Mouse (Mus musculus): ENCODE measurements around the gene Vmn1r51. TPM values are rescaled to one million over a fixed set of nuclear protein-coding genes. Genes with fewer than 3 reads are reported as not detected.

Gene Vmn1r51
- polyA plus RNA-seq (2014; fragmentation: Illumina TruSeq; extraction: RNeasy Lipid Tissue Mini Kit (QIAGEN cat#74804); ENCODE audit: low read depth, low replicate concordance) = not detected

DNA sequence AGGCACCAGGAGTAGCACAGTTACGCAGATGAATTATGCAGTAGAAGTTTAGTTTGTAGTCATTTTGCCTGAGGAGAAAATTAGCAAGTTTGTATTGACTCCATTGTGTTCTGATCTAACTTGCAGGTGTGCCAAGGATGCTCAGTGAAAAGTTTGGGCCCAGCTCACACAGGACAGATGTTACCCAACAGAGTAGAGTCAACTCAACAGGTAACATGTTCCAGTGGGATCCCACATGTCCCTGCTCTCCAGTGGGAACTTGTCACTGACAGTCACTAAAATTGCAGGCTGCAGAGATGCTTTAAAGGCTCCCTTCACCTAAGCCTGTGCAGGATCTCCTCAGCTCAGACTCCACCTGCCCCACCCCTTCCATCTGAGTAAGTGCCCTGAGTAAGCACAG, at the start of gene Vmn1r51:
Gene Vmn1r51, plus strand, starts transcription at position 301 of the 400 bp plus-strand sequence.

DNA sequence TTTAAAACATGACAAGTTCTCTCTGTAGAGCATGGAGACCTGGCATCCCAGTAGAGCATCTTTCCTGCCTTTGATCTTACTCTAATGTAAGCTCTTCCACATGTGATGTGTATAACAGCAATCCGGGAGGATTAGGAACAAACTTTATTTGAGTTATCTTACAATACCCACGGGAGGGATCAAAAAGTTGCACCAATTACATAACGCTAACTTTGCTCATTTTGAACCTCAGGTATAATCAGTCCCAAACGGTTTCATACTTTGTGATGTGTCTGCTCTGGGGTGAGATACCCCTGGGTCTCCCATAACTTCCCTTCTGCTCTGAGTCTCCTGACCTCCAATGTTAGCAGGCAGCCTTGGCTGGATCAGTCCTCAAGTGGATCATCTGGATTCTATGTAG, 44.0 kb upstream of the Vmn1r51 start, which contains the start of gene Vmn1r49:
Gene Vmn1r49, minus strand, starts transcription at position 101 of the 400 bp plus-strand sequence.

DNA sequence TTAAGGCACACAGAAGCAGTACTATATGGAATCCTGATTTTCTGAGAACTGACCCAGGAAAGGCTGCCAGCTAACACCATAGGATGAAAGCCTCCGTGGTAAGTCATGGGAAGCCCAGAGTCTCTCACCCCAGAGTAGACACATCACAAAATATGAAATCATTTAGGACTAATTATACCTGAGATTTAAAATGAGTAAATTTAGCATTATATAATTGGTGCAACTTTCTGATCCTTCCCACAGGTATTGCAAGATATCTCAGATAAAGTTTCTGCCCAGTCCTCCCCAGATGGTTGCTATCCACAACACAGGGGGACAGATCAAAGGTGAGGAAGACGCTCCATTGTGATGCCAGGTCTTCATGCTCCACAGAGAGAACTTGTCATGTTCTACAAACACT, 21.3 kb upstream of the Vmn1r51 start, which contains the start of gene Vmn1r50:
Gene Vmn1r50, plus strand, starts transcription at position 301 of the 400 bp plus-strand sequence.

DNA sequence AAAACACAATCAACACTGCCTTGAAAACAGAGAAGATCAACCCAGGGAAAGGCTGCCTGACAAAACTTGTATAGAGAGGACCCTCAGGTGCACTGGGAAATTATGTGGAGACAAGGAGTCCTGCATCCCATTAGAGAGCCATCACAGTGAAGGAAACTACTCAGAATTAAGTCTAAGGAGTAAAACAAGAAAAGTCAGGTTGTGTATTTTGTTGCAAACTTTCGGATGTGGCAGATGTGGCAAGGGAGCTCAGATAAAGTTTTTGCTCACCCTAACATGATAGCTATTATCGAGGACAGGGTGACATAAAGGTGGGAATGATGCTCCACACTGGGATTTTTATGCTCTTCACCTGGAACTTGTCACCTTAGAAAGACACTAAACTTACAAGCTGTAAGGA, 52.1 kb downstream of the Vmn1r51 start, which contains the start of gene Vmn1r52:
Gene Vmn1r52, plus strand, starts transcription at position 301 of the 400 bp plus-strand sequence.

Other genes with a start within 250 kb of the Vmn1r51 start
- not detected for gene Vmn1r42, start 246.2 kb upstream of the Vmn1r51 start, polyA plus RNA-seq (2014; fragmentation: Illumina TruSeq; extraction: RNeasy Lipid Tissue Mini Kit (QIAGEN cat#74804); ENCODE audit: low read depth, low replicate concordance)
- 0.19 TPM for gene Vmn1r43, start 246.2 kb upstream of the Vmn1r51 start, polyA plus RNA-seq (2014; fragmentation: Illumina TruSeq; extraction: RNeasy Lipid Tissue Mini Kit (QIAGEN cat#74804); ENCODE audit: low read depth, low replicate concordance)
- not detected for gene Vmn1r44, start 238.9 kb upstream of the Vmn1r51 start, polyA plus RNA-seq (2014; fragmentation: Illumina TruSeq; extraction: RNeasy Lipid Tissue Mini Kit (QIAGEN cat#74804); ENCODE audit: low read depth, low replicate concordance)
- gene Vmn1r45, start 182.0 kb upstream of the Vmn1r51 start, polyA plus RNA-seq (2014; fragmentation: Illumina TruSeq; extraction: RNeasy Lipid Tissue Mini Kit (QIAGEN cat#74804); ENCODE audit: low read depth, low replicate concordance) = not detected
- gene Vmn1r46, start 153.3 kb upstream of the Vmn1r51 start, polyA plus RNA-seq (2014; fragmentation: Illumina TruSeq; extraction: RNeasy Lipid Tissue Mini Kit (QIAGEN cat#74804); ENCODE audit: low read depth, low replicate concordance) = not detected
- not detected for gene Vmn1r47, start 106.4 kb upstream of the Vmn1r51 start, polyA plus RNA-seq (2014; fragmentation: Illumina TruSeq; extraction: RNeasy Lipid Tissue Mini Kit (QIAGEN cat#74804); ENCODE audit: low read depth, low replicate concordance)
- not detected for gene Vmn1r48, start 85.8 kb upstream of the Vmn1r51 start, polyA plus RNA-seq (2014; fragmentation: Illumina TruSeq; extraction: RNeasy Lipid Tissue Mini Kit (QIAGEN cat#74804); ENCODE audit: low read depth, low replicate concordance)
- not detected for gene Vmn1r49, start 44.1 kb upstream of the Vmn1r51 start, polyA plus RNA-seq (2014; fragmentation: Illumina TruSeq; extraction: RNeasy Lipid Tissue Mini Kit (QIAGEN cat#74804); ENCODE audit: low read depth, low replicate concordance)
- not detected for gene Vmn1r50, start 21.2 kb upstream of the Vmn1r51 start, polyA plus RNA-seq (2014; fragmentation: Illumina TruSeq; extraction: RNeasy Lipid Tissue Mini Kit (QIAGEN cat#74804); ENCODE audit: low read depth, low replicate concordance)
- gene Vmn1r52, start 52.2 kb downstream of the Vmn1r51 start, polyA plus RNA-seq (2014; fragmentation: Illumina TruSeq; extraction: RNeasy Lipid Tissue Mini Kit (QIAGEN cat#74804); ENCODE audit: low read depth, low replicate concordance) = not detected
- gene V1ra8, start 80.2 kb downstream of the Vmn1r51 start, polyA plus RNA-seq (2014; fragmentation: Illumina TruSeq; extraction: RNeasy Lipid Tissue Mini Kit (QIAGEN cat#74804); ENCODE audit: low read depth, low replicate concordance) = not detected
- gene Vmn1r53, start 101.8 kb downstream of the Vmn1r51 start, polyA plus RNA-seq (2014; fragmentation: Illumina TruSeq; extraction: RNeasy Lipid Tissue Mini Kit (QIAGEN cat#74804); ENCODE audit: low read depth, low replicate concordance) = not detected
- not detected for gene Vmn1r54, start 123.7 kb downstream of the Vmn1r51 start, polyA plus RNA-seq (2014; fragmentation: Illumina TruSeq; extraction: RNeasy Lipid Tissue Mini Kit (QIAGEN cat#74804); ENCODE audit: low read depth, low replicate concordance)
- gene BC048671, start 178.6 kb downstream of the Vmn1r51 start, polyA plus RNA-seq (2014; fragmentation: Illumina TruSeq; extraction: RNeasy Lipid Tissue Mini Kit (QIAGEN cat#74804); ENCODE audit: low read depth, low replicate concordance) = 4.4 TPM
- not detected for gene Chst13, start 202.6 kb downstream of the Vmn1r51 start, polyA plus RNA-seq (2014; fragmentation: Illumina TruSeq; extraction: RNeasy Lipid Tissue Mini Kit (QIAGEN cat#74804); ENCODE audit: low read depth, low replicate concordance)
- gene Uroc1, start 210.7 kb downstream of the Vmn1r51 start, polyA plus RNA-seq (2014; fragmentation: Illumina TruSeq; extraction: RNeasy Lipid Tissue Mini Kit (QIAGEN cat#74804); ENCODE audit: low read depth, low replicate concordance) = 0.56 TPM
- 12.2 TPM for gene Zxdc, start 246.9 kb downstream of the Vmn1r51 start, polyA plus RNA-seq (2014; fragmentation: Illumina TruSeq; extraction: RNeasy Lipid Tissue Mini Kit (QIAGEN cat#74804); ENCODE audit: low read depth, low replicate concordance)

Data from adipose tissue, adult 10 weeks (tissue).